Mouse (Mus musculus) CD4-positive helper T cell, adult 2 months (primary cell): ENCODE results near the gene Eef1g.

Experiments
- DNase-seq: peaks from one replicate; pipeline ENCODE4 v3.0.0-alpha.2; 2012; ENCODE audit warnings: low read depth, missing footprints, low spot score

Gene Eef1g

DNA sequence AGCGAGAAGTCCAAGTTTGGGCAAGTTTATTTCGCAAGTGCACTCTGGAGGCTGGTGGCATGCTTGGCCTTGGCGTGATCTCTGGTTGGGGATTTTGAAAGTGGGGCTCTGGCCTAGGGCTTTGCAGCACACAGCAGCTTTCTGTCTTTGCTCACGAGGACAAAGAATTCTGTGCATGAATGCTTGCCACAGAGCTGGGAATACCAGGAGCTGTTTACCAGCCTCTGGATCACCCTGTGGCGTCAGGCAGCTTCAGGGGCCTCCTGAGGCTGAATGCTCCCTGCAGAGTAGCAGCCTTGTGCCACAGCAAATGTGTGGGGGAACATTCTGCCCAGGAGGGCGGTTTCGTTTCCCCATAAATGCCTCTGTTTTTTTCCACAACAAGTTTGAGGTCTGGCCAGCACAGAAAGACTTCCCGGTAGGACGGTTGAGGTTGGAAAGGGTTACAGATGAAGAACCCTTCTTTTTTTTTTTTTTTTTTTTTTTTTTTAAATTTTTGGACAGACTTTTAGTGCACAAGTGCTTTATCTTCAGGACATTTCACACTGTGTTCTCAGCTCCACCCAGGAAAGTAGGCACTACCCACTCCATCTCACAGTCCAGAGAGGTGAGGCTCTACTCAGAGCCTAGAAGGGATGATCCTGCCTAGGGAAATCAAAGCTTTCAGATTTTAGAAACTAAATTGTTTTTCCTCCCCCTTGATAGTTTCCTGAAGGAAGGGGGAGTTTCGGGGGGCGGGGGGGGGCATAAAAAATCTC lies 56.4 kb downstream of the Eef1g start:
- no peak for DNase-seq

DNA sequence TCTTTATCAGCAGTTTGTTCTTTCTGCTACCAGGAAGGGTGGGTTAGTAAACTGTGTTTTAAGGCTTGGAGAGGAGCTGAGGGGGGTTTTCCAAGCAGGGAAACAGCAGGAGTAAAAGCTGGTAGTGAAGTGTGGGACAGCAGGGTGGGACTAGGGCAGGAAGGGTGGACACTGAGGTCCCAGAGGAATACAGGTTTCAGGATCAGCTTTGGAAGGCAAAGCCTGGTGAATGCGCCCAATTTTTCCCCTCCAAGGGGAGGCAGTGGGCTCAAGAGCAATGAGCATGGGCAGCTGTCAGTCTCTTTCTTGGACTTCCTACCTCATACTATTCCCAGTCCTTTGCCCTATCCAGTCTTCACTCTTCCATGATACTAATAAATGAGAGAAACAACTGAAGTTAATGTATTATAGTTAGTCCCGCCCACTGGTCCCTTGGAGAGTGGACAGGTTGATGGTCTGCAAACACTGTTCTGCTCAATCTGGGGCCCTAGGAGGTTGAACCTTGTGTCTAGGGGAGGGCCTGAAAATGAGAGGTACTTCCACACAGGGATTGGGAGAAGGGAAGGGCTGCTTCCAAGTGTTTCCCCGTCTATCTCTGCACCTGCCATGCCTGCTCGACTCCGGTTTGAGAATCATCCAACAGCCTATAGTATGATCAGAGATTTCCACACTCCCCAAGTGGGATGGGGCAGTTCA lies 58.9 kb downstream of the Eef1g start:
- no peak for DNase-seq

DNA sequence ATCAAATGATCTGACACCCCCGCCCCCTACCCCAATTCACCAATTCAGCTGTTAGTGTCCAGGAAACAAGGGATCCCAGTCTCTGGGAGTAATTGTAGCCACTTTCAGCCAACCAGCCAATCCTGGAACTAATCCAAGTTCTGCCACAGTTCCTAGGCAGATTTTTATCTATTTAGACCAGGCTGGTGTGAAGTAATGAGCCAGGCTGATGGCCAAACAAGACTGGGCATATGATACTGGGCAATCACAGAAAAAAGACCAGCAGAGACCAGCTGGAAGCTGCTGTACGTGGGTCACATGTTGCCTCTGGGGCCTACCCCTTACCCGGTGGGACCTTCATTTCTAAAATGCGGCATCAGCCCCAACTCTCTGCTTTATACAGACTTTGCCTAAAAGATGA lies 59.8 kb downstream of the Eef1g start:
- no peak for DNase-seq

GRCm38 (mm10) chr19:9027795-9028194 lies 61.0 kb downstream of the Eef1g start:
- no peak for DNase-seq
